Mouse (Mus musculus) mouse embryonic stem cell (cell line): ENCODE results near the gene Chil1.

ENCODE experiments used
- in situ Hi-C, 2 experiments: fragments of 300-500 bp; cut with MboI; formaldehyde crosslinking; loops; 1 replicate in 1 of 2; 3 replicates in 1 of 2; pipeline ENCODE4 v1.14.3; 2019 to 2020; ENCODE audit warnings: low sequenced_read_pairs in 2 of 2, low pct_unique_long_range_greater_than_20kb in 1 of 2, mixed read lengths in 1 of 2; ENCODE audit not compliant: unreplicated experiment in 1 of 2

Gene Chil1

GRCm38 (mm10) chr1:134167416-134168305 lies 14.3 kb upstream of the Chil1 start:
- in situ Hi-C loops: no loop called here

- in situ Hi-C loops: no loop called here
These were observed 13.4 kb upstream of the Chil1 start for GRCm38 (mm10) chr1:134168567-134168966.

- in situ Hi-C loops: no loop called here
These were observed 12.8 kb upstream of the Chil1 start for GRCm38 (mm10) chr1:134168985-134169697.

- in situ Hi-C loops: no loop called here
These were observed 8.9 kb upstream of the Chil1 start for GRCm38 (mm10) chr1:134173081-134173480.

- in situ Hi-C loops: no loop called here
These were observed 4.0 kb upstream of the Chil1 start for GRCm38 (mm10) chr1:134177976-134178375.

- in situ Hi-C loops: no loop called here
These were observed 2.1 kb downstream of the Chil1 start for GRCm38 (mm10) chr1:134184089-134184488.

GRCm38 (mm10) chr1:134188217-134188616 lies 6.2 kb downstream of the Chil1 start:
- in situ Hi-C loops: no loop called here

GRCm38 (mm10) chr1:134188989-134189729 lies 7.2 kb downstream of the Chil1 start:
- in situ Hi-C loops: no loop called here

- in situ Hi-C loops: no loop called here
These were observed 9.2 kb downstream of the Chil1 start for GRCm38 (mm10) chr1:134191192-134191591.

GRCm38 (mm10) chr1:134192024-134192423 lies 10.0 kb downstream of the Chil1 start:
- in situ Hi-C loops: no loop called here

- in situ Hi-C loops: no loop called here
These were observed 11.2 kb downstream of the Chil1 start, which contains the start of gene Mybph for GRCm38 (mm10) chr1:134193126-134193525. Gene Mybph, plus strand, starts transcription at chr1:134193448.

GRCm38 (mm10) chr1:134193674-134194197 lies 11.8 kb downstream of the Chil1 start:
- in situ Hi-C loops: no loop called here

- in situ Hi-C loops: no loop called here
These were observed 12.5 kb downstream of the Chil1 start for GRCm38 (mm10) chr1:134194298-134195022.

GRCm38 (mm10) chr1:134195117-134195516 lies 13.1 kb downstream of the Chil1 start:
- in situ Hi-C loops: no loop called here

GRCm38 (mm10) chr1:134195571-134195970 lies 13.6 kb downstream of the Chil1 start:
- in situ Hi-C loops: no loop called here

GRCm38 (mm10) chr1:134195979-134196378 lies 14.0 kb downstream of the Chil1 start:
- in situ Hi-C loops: no loop called here

GRCm38 (mm10) chr1:134196386-134196785 lies 14.4 kb downstream of the Chil1 start:
- in situ Hi-C loops: no loop called here

- in situ Hi-C loops: no loop called here
These were observed 15.5 kb downstream of the Chil1 start for GRCm38 (mm10) chr1:134197325-134197982.
